Mouse (Mus musculus) liver, adult 2 months (tissue): Measurements from ENCODE around the gene Sdr9c7.
A peak's percentile ranks its signal among the peaks of the same experiment; 100 is the strongest.

Source experiments
- CTCF ChIP-seq: fragments of 200-500 bp; IDR thresholded peaks from 2 replicates; pipeline ENCODE4 v1.5.1; 2011; ENCODE audit warnings: low read depth, low read length, control low read depth
- POLR2A ChIP-seq: fragments of 200-500 bp; IDR thresholded peaks from 2 replicates; pipeline ENCODE4 v1.6.1; 2011; ENCODE audit warnings: low read length, control low read depth; ENCODE audit not compliant: insufficient read depth; ENCODE audit errors: extremely low read depth

GRCm38 (mm10) chr10:127901751-127902150 is 3.4 kb downstream of the Sdr9c7 start:
- no peak for TF ChIP-seq CTCF
- peak; percentile 50; the same call in 1 of the 2 replicates for TF ChIP-seq POLR2A
